25 mouse cellular contexts compared by ENCODE assay signal in the genomic region with DNA sequence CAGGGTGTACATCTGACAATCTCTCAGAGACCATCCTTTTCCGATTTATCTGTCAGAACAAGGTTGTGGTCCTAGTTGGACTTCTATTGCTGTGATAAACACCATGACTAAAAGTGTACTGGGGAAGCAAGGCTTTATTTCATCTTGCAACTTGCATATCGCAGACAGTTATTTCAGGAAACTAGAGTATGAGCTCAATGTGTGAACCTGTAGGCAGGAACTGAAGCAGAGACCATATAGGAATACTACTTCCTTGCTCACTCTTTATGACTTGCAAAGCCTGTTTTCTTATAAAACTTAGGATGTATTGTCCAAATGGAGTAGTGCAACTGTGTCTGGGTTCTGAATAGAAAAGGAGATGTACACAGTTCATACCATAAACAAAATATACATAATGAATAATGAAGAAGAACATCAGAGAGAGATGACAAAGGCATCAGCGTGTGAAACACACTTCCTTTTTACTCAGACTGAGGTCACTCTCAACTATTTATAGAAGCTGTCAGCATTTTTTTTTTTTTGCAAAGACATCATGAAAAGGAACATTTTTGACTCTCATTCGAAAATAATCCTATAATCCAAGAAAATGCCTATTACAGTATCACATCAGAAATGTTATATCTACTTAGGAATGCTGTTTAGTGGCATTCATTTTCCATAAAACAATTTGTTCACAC.
DNase-seq lines count a peak whose midpoint lies in the region; ATAC-seq and TF ChIP-seq lines count a peak whose summit lies in the region.
"Had no signal": no experiment of that assay in that cellular context is flagged by ENCODE, and none has a peak within 500 bp of the region (broad histone marks: within the 10 kb centered on the region; RNA-seq: fewer than 3 reads in every experiment).

No protein-coding gene starts in this region.

- ATAC-seq in common myeloid progenitor, adult 5-6 weeks (replicated peaks; ENCODE audit: low read depth, poor library complexity, severe bottlenecking) = 0 out of 2 replicates have a peak, but pooled peaks have one; percentile 32
- ATAC-seq in neural tube, embryonic 15.5 days (ENCODE audit: low FRiP score) = no peak
- ATAC-seq: forebrain, embryonic 15.5 days; intestine, postnatal 0 days had no signal

- no peak for TF ChIP-seq CTCF in bone marrow macrophage, adult 2 months (IDR thresholded peaks at IDR 0.05; ENCODE audit: low read depth, low read length)

- TF ChIP-seq POLR2A in bone marrow macrophage, adult 2 months (IDR thresholded peaks at IDR 0.05; ENCODE audit: borderline replicate concordance, low read depth, low read length) = no peak

- H3K27me3 ChIP-seq in neural tube, embryonic 15.5 days (replicated peaks) = no peaks in the 10 kb centered on the region
- H3K27me3 ChIP-seq: embryonic facial prominence, embryonic 13.5 days; forebrain, embryonic 12.5 days; forebrain, embryonic 15.5 days; hindbrain, embryonic 12.5 days; hindbrain, embryonic 15.5 days had no signal

- no peak overlapping the region for H3K4me3 ChIP-seq in bone marrow macrophage, adult 2 months (ENCODE audit: insufficient read depth, low read length)
- no peak overlapping the region for H3K4me3 ChIP-seq in neural tube, embryonic 15.5 days (replicated peaks)
- H3K4me3 ChIP-seq: embryonic facial prominence, embryonic 10.5 days; embryonic facial prominence, embryonic 13.5 days; erythroblast, embryonic 14.5 days; forebrain, embryonic 12.5 days; forebrain, embryonic 15.5 days; gastrocnemius, adult 2 months; hindbrain, embryonic 12.5 days; hindbrain, embryonic 15.5 days had no signal

- WGBS in neural tube, embryonic 15.5 days = 82% methylated on average over 4 of the region's 4 CpGs

- H3K36me3 ChIP-seq in neural tube, embryonic 15.5 days = no peaks in the 10 kb centered on the region
- H3K36me3 ChIP-seq: embryonic facial prominence, embryonic 10.5 days; embryonic facial prominence, embryonic 13.5 days; forebrain, embryonic 12.5 days; forebrain, embryonic 15.5 days; hindbrain, embryonic 12.5 days; hindbrain, embryonic 15.5 days had no signal

- peak overlapping the region; percentile 40 for H3K27ac ChIP-seq in bone marrow macrophage, adult 2 months (ENCODE audit: insufficient read depth, low read depth, low read length)
- H3K27ac ChIP-seq in neural tube, embryonic 15.5 days (replicated peaks) = no peak overlapping the region
- H3K27ac ChIP-seq: embryonic facial prominence, embryonic 10.5 days; embryonic facial prominence, embryonic 13.5 days; forebrain, embryonic 12.5 days; forebrain, embryonic 15.5 days; gastrocnemius, adult 2 months; hindbrain, embryonic 12.5 days; hindbrain, embryonic 15.5 days had no signal

- H3K9ac ChIP-seq in neural tube, embryonic 15.5 days (replicated peaks) = no peak overlapping the region
- H3K9ac ChIP-seq: embryonic facial prominence, embryonic 13.5 days; forebrain, embryonic 12.5 days; forebrain, embryonic 15.5 days; hindbrain, embryonic 12.5 days; hindbrain, embryonic 15.5 days had no signal

- H3K9me3 ChIP-seq in neural tube, embryonic 15.5 days (replicated peaks) = no peaks in the 10 kb centered on the region
- H3K9me3 ChIP-seq: embryonic facial prominence, embryonic 10.5 days; embryonic facial prominence, embryonic 13.5 days; forebrain, embryonic 12.5 days; forebrain, embryonic 15.5 days; hindbrain, embryonic 12.5 days; hindbrain, embryonic 15.5 days had no signal

- peaks cover 10% of the 10 kb centered on the region for H3K4me1 ChIP-seq in bone marrow macrophage, adult 2 months (ENCODE audit: control insufficient read depth, insufficient read depth, low read length)
- no peaks in the 10 kb centered on the region for H3K4me1 ChIP-seq in neural tube, embryonic 15.5 days
- H3K4me1 ChIP-seq: embryonic facial prominence, embryonic 10.5 days; embryonic facial prominence, embryonic 13.5 days; forebrain, embryonic 12.5 days; forebrain, embryonic 15.5 days; hindbrain, embryonic 12.5 days; hindbrain, embryonic 15.5 days had no signal

- DNase-seq in A20 (ENCODE audit: low read depth, low spot score) = peak; percentile 44
- DNase-seq in ovary, postnatal 36 days (ENCODE audit: low spot score) = no peak
- DNase-seq in urinary bladder, adult 18-20 months (ENCODE audit: low spot score in 2 of 2) = no peak
- DNase-seq: adrenal gland, adult 8-10 months; adrenal gland, postnatal 25 days; B cell, adult 2 months; cerebellum, adult 11-12 months; cerebellum, adult 8-10 months; cerebellum, postnatal 10 days; cerebellum, postnatal 36 days; gastrocnemius, adult 2 months; gastrocnemius, postnatal 14 days; heart, adult 11 months had no signal

- no peak overlapping the region for H3K4me2 ChIP-seq in neural tube, embryonic 15.5 days
- H3K4me2 ChIP-seq: embryonic facial prominence, embryonic 13.5 days; forebrain, embryonic 12.5 days; forebrain, embryonic 15.5 days; heart, embryonic 11.5 days; hindbrain, embryonic 12.5 days; hindbrain, embryonic 15.5 days had no signal
